Mouse (Mus musculus) ES-Bruce4 (cell line): ENCODE measurements around the gene Tcp11l2.

ENCODE experiments used
- CTCF ChIP-seq: IDR thresholded peaks from one replicate; pipeline ENCODE4 v1.8.1; 2011; ENCODE audit warnings: low read depth, low read length
- POLR2A ChIP-seq: IDR thresholded peaks from one replicate; pipeline ENCODE4 v1.8.1; 2011; ENCODE audit warnings: low read length; ENCODE audit not compliant: insufficient read depth

DNA sequence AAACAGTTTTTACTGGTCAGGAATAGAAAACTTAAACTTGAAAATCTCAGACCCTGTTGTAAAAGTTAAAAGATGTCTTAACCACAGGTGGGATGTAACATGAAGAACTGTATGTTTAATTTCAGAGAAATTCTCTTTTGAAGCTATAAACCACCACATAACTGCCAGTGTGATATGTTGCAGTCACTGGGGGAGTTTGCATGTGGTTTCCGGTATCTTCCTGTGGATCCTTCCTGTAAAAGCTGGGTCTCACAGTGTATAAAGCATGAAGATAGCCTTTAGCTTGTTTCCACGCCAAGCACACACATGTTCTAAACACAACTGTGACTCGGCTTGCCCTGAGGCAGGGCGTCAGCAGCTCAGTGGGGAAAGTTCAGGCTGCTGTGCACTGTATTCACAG, 55.6 kb downstream of the Tcp11l2 start:
- TF ChIP-seq CTCF (no peak), POLR2A (no peak)
